Mouse (Mus musculus): ENCODE measurements at regions not wholly inside any gene's neighbourhood (a gene's known extent, or its start where the extent isn't known, plus 50 kb on each side); places are given as distances from the start of the nearest gene placed in this dataset.

DNA sequence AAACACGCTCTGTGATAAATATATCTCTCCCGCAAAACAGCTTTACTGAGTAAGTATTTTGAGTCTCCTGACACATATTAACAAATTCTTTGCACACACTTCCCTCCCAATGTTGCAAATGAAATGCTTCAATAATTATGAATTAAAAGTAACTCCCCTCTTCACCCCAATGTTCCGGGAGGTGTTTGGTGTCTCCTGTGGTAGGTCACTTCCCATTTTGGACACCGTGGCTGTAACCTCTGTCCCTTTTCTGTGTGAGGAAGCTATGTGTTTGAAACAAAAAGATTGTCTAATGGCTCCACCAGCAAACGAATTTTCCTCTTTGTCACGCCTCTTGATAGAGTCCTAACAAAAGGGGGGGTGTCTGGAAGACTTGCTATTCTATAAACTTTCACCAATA is 122.5 kb upstream of the Adgrl2 start:
- Histone ChIP-seq H3K27me3 (ENCODE audit: control insufficient read depth, insufficient read depth, low read length) (no peaks in the 10 kb centered on the region), H3K27ac (ENCODE audit: control insufficient read depth, insufficient read depth, low read length) (no peak overlapping the region), H3K4me3 (ENCODE audit: control insufficient read depth, insufficient read depth, low read length) (no peak overlapping the region), H3K36me3 (ENCODE audit: control insufficient read depth, insufficient read depth, low read length) (no peaks in the 10 kb centered on the region), H3K4me1 (replicated peaks; ENCODE audit: control insufficient read depth, insufficient read depth, low read length) (no peaks in the 10 kb centered on the region)
- TF ChIP-seq CTCF (IDR thresholded peaks at IDR 0.05; ENCODE audit: borderline replicate concordance, control insufficient read depth, extremely low read depth, insufficient read depth, low read length, poor library complexity), result no peak
- no peak for TF ChIP-seq POLR2A (IDR thresholded peaks at IDR 0.05; ENCODE audit: control insufficient read depth, extremely low read depth, insufficient read depth, low read length, poor library complexity)
- WGBS, result 51% methylated on average over 6 of the region's 6 CpGs
- no peak for DNase-seq

DNA sequence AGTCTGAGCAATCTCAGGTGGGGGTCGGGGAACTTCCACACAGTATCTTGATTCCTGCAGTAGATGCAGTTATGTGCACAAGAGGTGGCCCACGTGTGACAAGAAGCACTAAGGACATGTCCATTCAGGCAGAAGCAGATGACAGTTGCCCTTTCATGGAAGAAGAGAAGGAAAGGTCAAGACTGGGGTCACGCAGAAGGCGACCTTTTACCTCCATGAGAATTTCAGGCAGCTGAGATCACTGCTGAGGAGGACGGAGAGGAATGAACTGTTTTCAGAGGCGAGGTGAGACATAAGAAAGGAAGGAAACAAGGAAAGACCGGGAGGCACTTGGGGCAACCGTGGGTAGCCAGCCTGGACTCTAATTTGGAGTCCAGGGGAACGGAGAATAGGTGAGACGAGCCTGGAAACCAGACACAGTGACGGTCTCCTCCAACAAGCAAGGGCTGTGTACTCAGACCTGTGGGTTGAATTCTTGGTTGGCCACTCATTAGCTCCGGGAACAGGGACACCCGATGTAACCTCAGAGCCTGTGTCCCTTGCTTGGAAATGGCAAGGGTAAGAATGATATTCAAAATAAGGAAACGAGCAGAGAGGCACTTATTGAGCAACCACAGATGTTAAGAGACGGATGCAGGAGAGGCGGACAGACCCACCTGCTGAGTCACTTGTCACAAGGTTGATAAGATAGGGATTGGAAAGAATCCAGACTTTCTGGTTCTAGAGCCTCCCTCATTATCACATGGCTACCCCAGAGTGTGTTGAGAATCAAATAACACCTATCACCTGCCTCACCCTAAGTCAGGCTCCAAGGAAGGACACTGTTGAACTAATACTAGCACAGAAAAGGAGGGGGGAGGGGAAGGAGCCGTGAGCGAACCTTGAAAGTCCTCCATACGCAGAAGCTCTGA is 121.4 kb upstream of the Adgrl2 start:
- TF ChIP-seq POLR2A (IDR thresholded peaks at IDR 0.05; ENCODE audit: control insufficient read depth, extremely low read depth, insufficient read depth, low read length, poor library complexity), result no peak
- Histone ChIP-seq H3K4me3 (ENCODE audit: control insufficient read depth, insufficient read depth, low read length) (no peak overlapping the region), H3K4me1 (replicated peaks; ENCODE audit: control insufficient read depth, insufficient read depth, low read length) (no peaks in the 10 kb centered on the region), H3K36me3 (ENCODE audit: control insufficient read depth, insufficient read depth, low read length) (no peaks in the 10 kb centered on the region), H3K27me3 (ENCODE audit: control insufficient read depth, insufficient read depth, low read length) (no peaks in the 10 kb centered on the region), H3K27ac (ENCODE audit: control insufficient read depth, insufficient read depth, low read length) (no peak overlapping the region)
- WGBS, result 64% methylated on average over 19 of the region's 19 CpGs
- no peak for DNase-seq

DNA sequence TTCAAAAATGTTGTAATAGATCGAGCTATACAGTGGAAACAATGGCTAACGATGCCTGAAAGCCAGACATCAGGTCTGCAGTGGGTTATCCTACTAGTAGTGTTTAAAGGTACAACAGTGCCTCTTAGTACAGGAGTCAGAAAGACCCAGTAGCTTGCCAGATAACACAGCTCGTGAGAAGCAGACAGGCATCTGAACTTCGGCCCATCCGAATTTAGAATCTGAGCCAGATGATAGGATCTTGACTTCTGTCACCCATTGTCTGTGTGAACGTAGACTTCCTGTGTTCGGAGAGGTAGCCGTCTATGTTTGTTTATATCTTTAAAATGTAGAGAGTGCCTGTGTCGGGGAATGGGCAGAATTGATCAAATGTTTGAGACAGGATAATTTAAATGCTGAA is 120.5 kb upstream of the Adgrl2 start:
- TF ChIP-seq CTCF (IDR thresholded peaks at IDR 0.05; ENCODE audit: borderline replicate concordance, control insufficient read depth, extremely low read depth, insufficient read depth, low read length, poor library complexity) (no peak), POLR2A (IDR thresholded peaks at IDR 0.05; ENCODE audit: control insufficient read depth, extremely low read depth, insufficient read depth, low read length, poor library complexity) (no peak)
- no peaks in the 10 kb centered on the region for H3K4me1 ChIP-seq (replicated peaks; ENCODE audit: control insufficient read depth, insufficient read depth, low read length)
- WGBS, result 90% methylated on average over 9 of the region's 9 CpGs

DNA sequence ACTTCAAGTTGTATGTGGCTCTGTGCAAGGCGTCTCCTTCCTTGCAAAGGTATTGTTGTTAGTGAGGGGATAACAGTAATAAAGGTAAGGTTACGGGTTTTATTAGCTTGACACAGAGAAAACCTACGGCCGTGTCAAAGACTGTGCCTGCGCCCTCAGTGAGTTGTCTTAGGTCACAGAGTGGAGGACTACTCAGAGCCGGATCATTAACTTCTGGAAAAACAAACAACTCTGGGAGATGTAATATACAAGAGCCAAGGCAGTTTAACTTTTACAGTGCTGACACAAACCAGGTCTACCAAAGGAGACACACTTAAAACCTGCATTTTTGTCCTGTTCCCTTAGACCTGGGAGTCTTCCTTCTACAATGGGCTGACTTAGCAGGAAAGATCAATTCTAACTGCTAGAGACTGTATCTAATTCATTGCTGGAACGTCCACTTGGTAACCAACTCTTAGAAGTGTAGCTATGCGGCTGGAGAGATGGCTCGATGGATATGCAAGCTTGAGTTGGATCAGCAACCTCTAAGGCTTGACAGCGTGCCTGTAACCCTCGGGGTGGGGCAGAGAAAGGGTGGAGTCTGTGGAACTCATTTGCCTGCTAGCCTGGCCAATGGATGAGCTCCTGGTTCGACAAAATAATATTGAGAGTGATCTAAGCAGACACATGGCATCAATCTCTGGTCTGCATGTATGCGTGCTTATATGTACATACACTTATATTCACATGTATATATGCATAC is 115.5 kb upstream of the Adgrl2 start:
- H3K27ac ChIP-seq (ENCODE audit: control insufficient read depth, insufficient read depth, low read length), result no peak overlapping the region
- H3K4me3 ChIP-seq (ENCODE audit: control insufficient read depth, insufficient read depth, low read length), result no peak overlapping the region
- WGBS, result 93% methylated on average over 13 of the region's 13 CpGs
- no peaks in the 10 kb centered on the region for H3K27me3 ChIP-seq (ENCODE audit: control insufficient read depth, insufficient read depth, low read length)
- no peaks in the 10 kb centered on the region for H3K4me1 ChIP-seq (replicated peaks; ENCODE audit: control insufficient read depth, insufficient read depth, low read length)
- no peak for DNase-seq
- TF ChIP-seq POLR2A (IDR thresholded peaks at IDR 0.05; ENCODE audit: control insufficient read depth, extremely low read depth, insufficient read depth, low read length, poor library complexity), result no peak
- TF ChIP-seq CTCF (IDR thresholded peaks at IDR 0.05; ENCODE audit: borderline replicate concordance, control insufficient read depth, extremely low read depth, insufficient read depth, low read length, poor library complexity), result no peak
- H3K36me3 ChIP-seq (ENCODE audit: control insufficient read depth, insufficient read depth, low read length), result no peaks in the 10 kb centered on the region

More for the DNA sequence above, 120.5 kb upstream of the Adgrl2 start:
- H3K36me3 ChIP-seq (ENCODE audit: control insufficient read depth, insufficient read depth, low read length), result no peaks in the 10 kb centered on the region
- no peak overlapping the region for H3K27ac ChIP-seq (ENCODE audit: control insufficient read depth, insufficient read depth, low read length)
- no peaks in the 10 kb centered on the region for H3K27me3 ChIP-seq (ENCODE audit: control insufficient read depth, insufficient read depth, low read length)
- DNase-seq, result no peak
- H3K4me3 ChIP-seq (ENCODE audit: control insufficient read depth, insufficient read depth, low read length), result no peak overlapping the region

DNA sequence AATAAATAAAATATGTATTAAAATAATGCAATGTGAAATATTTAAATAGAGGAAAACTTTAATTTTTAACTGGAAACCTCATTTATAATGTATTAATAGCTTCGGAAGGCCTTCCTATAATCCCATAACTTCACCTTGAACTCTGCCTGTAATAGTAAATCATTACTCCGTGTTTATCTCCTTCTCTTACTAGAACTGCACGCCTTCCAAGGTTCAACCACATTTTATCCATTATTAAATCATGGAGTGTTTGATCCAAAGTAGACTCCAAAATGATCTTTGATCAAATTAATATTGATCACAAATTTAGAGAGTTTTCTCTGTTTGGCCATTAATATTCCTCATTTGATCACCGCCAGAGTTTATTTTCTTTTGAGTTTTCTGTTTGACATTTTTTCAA is 114.8 kb upstream of the Adgrl2 start:
- Histone ChIP-seq H3K27ac (ENCODE audit: control insufficient read depth, insufficient read depth, low read length) (no peak overlapping the region), H3K4me1 (replicated peaks; ENCODE audit: control insufficient read depth, insufficient read depth, low read length) (no peaks in the 10 kb centered on the region), H3K4me3 (ENCODE audit: control insufficient read depth, insufficient read depth, low read length) (no peak overlapping the region), H3K36me3 (ENCODE audit: control insufficient read depth, insufficient read depth, low read length) (no peaks in the 10 kb centered on the region), H3K27me3 (ENCODE audit: control insufficient read depth, insufficient read depth, low read length) (no peaks in the 10 kb centered on the region)
- no peak for DNase-seq
- TF ChIP-seq CTCF (IDR thresholded peaks at IDR 0.05; ENCODE audit: borderline replicate concordance, control insufficient read depth, extremely low read depth, insufficient read depth, low read length, poor library complexity) (no peak), POLR2A (IDR thresholded peaks at IDR 0.05; ENCODE audit: control insufficient read depth, extremely low read depth, insufficient read depth, low read length, poor library complexity) (no peak)
- 98% methylated on average over 4 of the region's 4 CpGs for WGBS

DNA sequence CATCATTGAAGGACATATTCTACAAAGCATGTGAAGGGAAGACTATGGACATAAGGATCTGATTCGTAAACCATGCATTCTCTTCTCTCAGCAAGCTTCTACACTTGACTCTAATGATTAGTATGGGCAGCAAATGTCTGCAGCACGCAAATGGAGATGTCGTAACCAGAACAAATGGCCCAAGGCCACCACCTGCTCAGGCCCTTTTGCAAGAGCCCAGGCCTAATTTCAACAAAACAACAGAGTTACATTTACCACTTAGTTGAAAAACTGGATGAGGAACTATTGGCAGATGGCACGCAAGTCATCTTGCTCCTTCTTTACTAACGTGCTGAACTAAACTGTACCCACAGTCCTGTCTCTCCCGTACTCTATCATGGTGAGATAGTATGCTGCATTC is 113.7 kb upstream of the Adgrl2 start:
- H3K36me3 ChIP-seq (ENCODE audit: control insufficient read depth, insufficient read depth, low read length), result no peaks in the 10 kb centered on the region
- H3K4me3 ChIP-seq (ENCODE audit: control insufficient read depth, insufficient read depth, low read length), result no peak overlapping the region
- H3K27ac ChIP-seq (ENCODE audit: control insufficient read depth, insufficient read depth, low read length), result no peak overlapping the region
- no peaks in the 10 kb centered on the region for H3K4me1 ChIP-seq (replicated peaks; ENCODE audit: control insufficient read depth, insufficient read depth, low read length)
- WGBS, result 95% methylated on average over 6 of the region's 6 CpGs
- no peak for DNase-seq
- no peaks in the 10 kb centered on the region for H3K27me3 ChIP-seq (ENCODE audit: control insufficient read depth, insufficient read depth, low read length)
- no peak for TF ChIP-seq POLR2A (IDR thresholded peaks at IDR 0.05; ENCODE audit: control insufficient read depth, extremely low read depth, insufficient read depth, low read length, poor library complexity)
- no peak for TF ChIP-seq CTCF (IDR thresholded peaks at IDR 0.05; ENCODE audit: borderline replicate concordance, control insufficient read depth, extremely low read depth, insufficient read depth, low read length, poor library complexity)

All from thymus, adult 2 months (tissue).